Mouse (Mus musculus): Measurements from ENCODE around the gene Trim46. TPM values are rescaled to one million over a fixed set of nuclear protein-coding genes. Genes with fewer than 3 reads are reported as not detected.

The Trim46 gene
- polyA plus RNA-seq (2014; fragmentation: Nextera tagmentation; extraction: Ambion mirVana): 4.9 and 5.1 TPM in 2 replicates

DNA sequence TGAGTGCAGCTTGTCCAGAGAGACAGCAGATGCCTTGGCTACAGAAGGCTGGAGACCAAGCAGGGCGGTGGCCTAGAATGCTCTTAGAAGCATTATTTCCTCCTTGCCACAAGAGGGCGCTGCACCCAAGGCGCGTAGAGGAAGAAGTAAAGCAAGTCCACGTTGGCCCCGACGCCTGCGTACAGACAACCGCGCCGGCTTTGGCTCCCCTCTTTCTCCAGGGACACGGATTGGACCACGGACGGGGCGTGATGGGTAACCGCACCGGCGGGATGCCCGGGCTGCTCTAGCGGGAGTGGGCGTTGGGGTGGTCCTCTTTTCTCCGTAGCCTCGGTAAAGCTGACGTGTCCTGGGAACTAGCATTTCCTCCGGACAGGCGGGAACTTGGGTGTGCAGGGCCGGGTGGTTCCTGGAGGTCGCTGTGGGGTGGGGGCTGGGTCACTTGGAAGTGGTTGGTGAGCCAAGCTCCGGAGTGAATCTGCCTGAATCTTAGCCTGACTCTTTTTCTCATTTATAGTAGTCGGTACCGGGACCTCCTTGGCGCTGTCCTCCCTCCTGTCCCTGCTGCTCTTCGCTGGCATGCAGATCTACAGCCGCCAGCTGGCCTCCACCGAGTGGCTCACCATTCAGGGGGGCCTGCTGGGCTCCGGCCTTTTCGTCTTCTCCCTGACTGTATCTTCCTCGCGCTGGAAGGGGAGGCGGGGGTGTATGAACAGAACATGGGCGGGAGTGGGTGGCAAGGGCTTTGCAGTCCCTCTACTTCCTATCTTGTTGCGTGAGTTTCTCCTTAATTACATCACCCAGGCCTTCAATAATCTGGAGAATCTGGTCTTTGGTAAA lies at the start of gene Trim46:
Trim46 (minus strand) TSS at position 49 of the 840 bp plus-strand sequence.
- Histone ChIP-seq H3K4me2 (replicated peaks; ENCODE audit: low read depth, low read length) (peak within 1 kb of the TSS; percentile 79), H3K36me3 (ENCODE audit: control insufficient read depth, insufficient read depth, low read length) (peaks cover 5% of the 10 kb centered on the region; the same call in 1 of the 2 replicates), H3K27me3 (ENCODE audit: control insufficient read depth, insufficient read depth, low read length) (no peaks in the 10 kb centered on the region), H3K4me3 (ENCODE audit: low read depth, low read length) (peak within 1 kb of the TSS; percentile 71), H3K9me3 (ENCODE audit: control insufficient read depth, low read depth, low read length) (no peaks in the 10 kb centered on the region), H3K4me1 (ENCODE audit: control insufficient read depth, insufficient read depth, low read length) (peaks cover 25% of the 10 kb centered on the region), H3K27ac (ENCODE audit: low read length) (peak within 1 kb of the TSS; percentile 61; the same call in 1 of the 2 replicates), H3K9ac (replicated peaks; ENCODE audit: low read depth, low read length) (peak within 1 kb of the TSS; percentile 72)
- under 1% methylated on average over 42 of the region's 42 CpGs for WGBS
- peak; percentile 66 for ATAC-seq (ENCODE audit: insufficient number of reproducible peaks, insufficient read depth, low FRiP score, low read depth)

DNA sequence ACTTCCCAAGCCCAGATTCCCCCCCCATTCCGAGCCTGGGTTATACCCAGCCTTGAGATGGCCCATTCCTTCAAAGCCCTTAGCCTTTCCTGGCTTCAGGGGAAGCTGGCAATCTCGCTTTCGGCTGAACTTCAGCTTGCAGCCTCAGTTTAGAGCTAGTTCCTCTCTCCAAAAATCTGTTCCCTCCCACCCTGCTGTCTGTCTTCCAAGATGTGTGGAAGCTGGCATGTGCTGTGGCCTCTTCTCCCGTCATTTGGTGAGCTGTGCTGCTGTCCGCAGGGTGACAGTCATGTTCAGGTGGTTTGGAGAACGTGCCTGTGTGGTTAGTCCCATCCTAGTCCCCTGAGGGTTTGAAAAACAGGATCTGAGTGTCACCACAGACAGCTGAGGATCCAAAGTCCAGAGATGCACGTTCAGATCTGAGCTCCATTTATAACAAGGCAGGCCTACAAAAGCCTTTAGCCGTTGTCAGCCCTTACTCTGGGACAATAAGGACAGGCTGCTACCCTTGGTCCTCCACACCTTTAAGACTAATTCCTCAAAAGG lies 49.6 kb upstream of the Trim46 start:
- Histone ChIP-seq H3K27ac (ENCODE audit: low read length) (no peak overlapping the region), H3K4me1 (ENCODE audit: control insufficient read depth, insufficient read depth, low read length) (no peaks in the 10 kb centered on the region; the same call in 1 of the 2 replicates), H3K9ac (replicated peaks; ENCODE audit: low read depth, low read length) (no peak overlapping the region), H3K4me2 (replicated peaks; ENCODE audit: low read depth, low read length) (no peak overlapping the region), H3K4me3 (ENCODE audit: low read depth, low read length) (no peak overlapping the region), H3K9me3 (ENCODE audit: control insufficient read depth, low read depth, low read length) (no peaks in the 10 kb centered on the region), H3K27me3 (ENCODE audit: control insufficient read depth, insufficient read depth, low read length) (no peaks in the 10 kb centered on the region), H3K36me3 (ENCODE audit: control insufficient read depth, insufficient read depth, low read length) (no peaks in the 10 kb centered on the region)
- ATAC-seq (ENCODE audit: insufficient number of reproducible peaks, insufficient read depth, low FRiP score, low read depth): no peak
- WGBS: 77% methylated on average over 8 of the region's 8 CpGs

GRCm38 (mm10) chr3:89294195-89294594 lies 48.1 kb upstream of the Trim46 start:
- WGBS: 76% methylated on average over 5 of the region's 5 CpGs
- no peak overlapping the region for H3K9ac ChIP-seq (replicated peaks; ENCODE audit: low read depth, low read length)
- no peak for ATAC-seq (ENCODE audit: insufficient number of reproducible peaks, insufficient read depth, low FRiP score, low read depth)

DNA sequence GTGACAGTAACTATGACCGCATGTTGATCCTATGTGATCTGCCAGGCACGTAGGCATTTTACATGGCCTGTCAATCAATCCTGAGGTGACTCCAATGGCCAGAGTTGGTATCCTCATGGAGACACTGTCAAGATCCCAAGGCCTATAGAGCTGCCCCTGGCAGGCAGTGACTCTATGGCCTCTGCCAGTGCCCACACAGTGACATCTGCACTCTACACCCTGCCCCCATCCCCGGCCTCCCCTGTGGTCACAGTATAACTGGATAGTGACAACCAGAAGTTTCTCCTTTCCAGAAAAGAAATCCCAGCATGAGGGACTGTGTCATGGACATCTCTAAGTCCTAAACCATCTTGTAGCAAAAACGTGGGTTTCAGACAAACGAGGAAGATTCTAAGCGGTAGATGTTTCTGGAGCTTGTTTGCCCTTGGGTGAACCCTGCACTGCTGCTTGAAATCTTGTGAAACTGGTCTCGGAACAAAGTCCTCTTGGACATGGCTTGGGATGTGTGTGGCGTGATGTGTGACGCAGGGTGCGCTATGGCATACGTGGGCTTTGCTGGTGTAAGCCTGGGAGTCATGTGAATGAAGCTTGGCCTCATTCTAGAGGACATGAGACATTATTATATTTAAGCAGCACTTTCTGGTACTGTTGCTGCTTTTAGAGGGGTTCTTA lies 47.3 kb upstream of the Trim46 start:
- H3K4me1 ChIP-seq (ENCODE audit: control insufficient read depth, insufficient read depth, low read length): no peaks in the 10 kb centered on the region
- no peak overlapping the region for H3K9ac ChIP-seq (replicated peaks; ENCODE audit: low read depth, low read length)
- no peaks in the 10 kb centered on the region for H3K36me3 ChIP-seq (ENCODE audit: control insufficient read depth, insufficient read depth, low read length)
- no peak overlapping the region for H3K27ac ChIP-seq (ENCODE audit: low read length)
- no peak overlapping the region for H3K4me3 ChIP-seq (ENCODE audit: low read depth, low read length)
- H3K9me3 ChIP-seq (ENCODE audit: control insufficient read depth, low read depth, low read length): no peaks in the 10 kb centered on the region
- H3K27me3 ChIP-seq (ENCODE audit: control insufficient read depth, insufficient read depth, low read length): no peaks in the 10 kb centered on the region
- no peak for ATAC-seq (ENCODE audit: insufficient number of reproducible peaks, insufficient read depth, low FRiP score, low read depth)
- WGBS: 86% methylated on average over 11 of the region's 11 CpGs
- H3K4me2 ChIP-seq (replicated peaks; ENCODE audit: low read depth, low read length): no peak overlapping the region

More at GRCm38 (mm10) chr3:89294195-89294594, 48.1 kb upstream of the Trim46 start:
- H3K36me3 ChIP-seq (ENCODE audit: control insufficient read depth, insufficient read depth, low read length): no peaks in the 10 kb centered on the region
- no peak overlapping the region for H3K4me3 ChIP-seq (ENCODE audit: low read depth, low read length)
- H3K9me3 ChIP-seq (ENCODE audit: control insufficient read depth, low read depth, low read length): no peaks in the 10 kb centered on the region
- H3K4me2 ChIP-seq (replicated peaks; ENCODE audit: low read depth, low read length): no peak overlapping the region
- H3K4me1 ChIP-seq (ENCODE audit: control insufficient read depth, insufficient read depth, low read length): no peaks in the 10 kb centered on the region; the same call in 1 of the 2 replicates
- no peak overlapping the region for H3K27ac ChIP-seq (ENCODE audit: low read length)
- no peaks in the 10 kb centered on the region for H3K27me3 ChIP-seq (ENCODE audit: control insufficient read depth, insufficient read depth, low read length)

DNA sequence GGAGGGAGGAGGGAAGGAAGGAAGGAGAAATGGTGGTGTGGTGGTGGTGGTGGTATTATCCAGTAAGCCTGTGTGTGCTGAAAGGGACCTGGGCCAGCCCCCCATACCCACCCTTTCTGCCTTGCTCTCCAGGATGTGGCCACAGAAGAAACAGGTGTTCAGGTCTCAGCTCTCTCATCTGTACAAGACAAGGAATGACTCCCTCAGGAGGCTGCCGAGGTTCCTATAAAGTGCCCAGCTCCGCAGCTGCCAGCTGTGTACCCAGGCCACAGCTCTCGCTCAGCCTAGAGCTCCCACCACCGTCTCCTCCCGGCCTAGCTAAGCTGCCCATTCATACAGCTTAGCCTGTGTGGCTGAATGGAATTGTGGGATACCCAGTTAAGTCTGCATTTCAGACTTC lies 46.2 kb upstream of the Trim46 start:
- Histone ChIP-seq H3K4me2 (replicated peaks; ENCODE audit: low read depth, low read length) (no peak overlapping the region), H3K4me3 (ENCODE audit: low read depth, low read length) (no peak overlapping the region), H3K9me3 (ENCODE audit: control insufficient read depth, low read depth, low read length) (no peaks in the 10 kb centered on the region), H3K27me3 (ENCODE audit: control insufficient read depth, insufficient read depth, low read length) (no peaks in the 10 kb centered on the region), H3K4me1 (ENCODE audit: control insufficient read depth, insufficient read depth, low read length) (no peaks in the 10 kb centered on the region), H3K27ac (ENCODE audit: low read length) (no peak overlapping the region), H3K36me3 (ENCODE audit: control insufficient read depth, insufficient read depth, low read length) (no peaks in the 10 kb centered on the region), H3K9ac (replicated peaks; ENCODE audit: low read depth, low read length) (no peak overlapping the region)
- no peak for ATAC-seq (ENCODE audit: insufficient number of reproducible peaks, insufficient read depth, low FRiP score, low read depth)
- 58% methylated on average over 5 of the region's 5 CpGs for WGBS

GRCm38 (mm10) chr3:89291874-89292273 lies 45.8 kb upstream of the Trim46 start:
- WGBS: 55% methylated on average over 10 of the region's 10 CpGs
- no peak for ATAC-seq (ENCODE audit: insufficient number of reproducible peaks, insufficient read depth, low FRiP score, low read depth)

DNA sequence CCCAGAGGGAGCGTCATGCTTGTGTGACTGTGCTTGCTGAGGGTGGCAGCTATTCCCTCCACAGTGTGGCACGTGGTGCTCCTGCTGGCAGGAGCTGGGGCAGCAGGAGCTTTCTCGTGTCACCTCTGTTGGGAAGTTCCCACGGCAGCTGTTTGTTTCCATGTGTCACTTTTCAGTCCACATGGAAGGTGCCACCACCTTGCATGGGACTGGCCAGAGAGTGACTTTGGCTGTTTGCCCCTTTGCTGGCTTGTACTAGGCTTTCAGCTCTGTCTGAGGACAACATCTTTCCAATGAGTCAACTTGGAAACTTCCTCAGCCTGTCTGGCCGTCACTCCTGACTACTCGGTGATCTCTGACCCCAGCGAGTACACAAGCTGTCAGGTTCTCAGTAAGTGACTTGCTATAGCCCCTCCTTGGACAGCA lies 42.4 kb upstream of the Trim46 start:
- H3K9ac ChIP-seq (replicated peaks; ENCODE audit: low read depth, low read length): no peak overlapping the region
- no peaks in the 10 kb centered on the region for H3K4me1 ChIP-seq (ENCODE audit: control insufficient read depth, insufficient read depth, low read length)
- H3K4me3 ChIP-seq (ENCODE audit: low read depth, low read length): no peak overlapping the region
- ATAC-seq (ENCODE audit: insufficient number of reproducible peaks, insufficient read depth, low FRiP score, low read depth): no peak
- H3K4me2 ChIP-seq (replicated peaks; ENCODE audit: low read depth, low read length): no peak overlapping the region
- 30% methylated on average over 7 of the region's 7 CpGs for WGBS
- no peak overlapping the region for H3K27ac ChIP-seq (ENCODE audit: low read length)
- no peaks in the 10 kb centered on the region for H3K36me3 ChIP-seq (ENCODE audit: control insufficient read depth, insufficient read depth, low read length)
- no peaks in the 10 kb centered on the region for H3K27me3 ChIP-seq (ENCODE audit: control insufficient read depth, insufficient read depth, low read length)
- no peaks in the 10 kb centered on the region for H3K9me3 ChIP-seq (ENCODE audit: control insufficient read depth, low read depth, low read length)

More at GRCm38 (mm10) chr3:89291874-89292273, 45.8 kb upstream of the Trim46 start:
- H3K27ac ChIP-seq (ENCODE audit: low read length): no peak overlapping the region
- no peak overlapping the region for H3K4me2 ChIP-seq (replicated peaks; ENCODE audit: low read depth, low read length)
- H3K4me3 ChIP-seq (ENCODE audit: low read depth, low read length): no peak overlapping the region
- H3K36me3 ChIP-seq (ENCODE audit: control insufficient read depth, insufficient read depth, low read length): no peaks in the 10 kb centered on the region
- H3K9me3 ChIP-seq (ENCODE audit: control insufficient read depth, low read depth, low read length): no peaks in the 10 kb centered on the region
- H3K4me1 ChIP-seq (ENCODE audit: control insufficient read depth, insufficient read depth, low read length): no peaks in the 10 kb centered on the region
- H3K27me3 ChIP-seq (ENCODE audit: control insufficient read depth, insufficient read depth, low read length): no peaks in the 10 kb centered on the region
- no peak overlapping the region for H3K9ac ChIP-seq (replicated peaks; ENCODE audit: low read depth, low read length)

- H3K4me1 ChIP-seq (ENCODE audit: control insufficient read depth, insufficient read depth, low read length): no peaks in the 10 kb centered on the region
- H3K4me3 ChIP-seq (ENCODE audit: low read depth, low read length): no peak overlapping the region
- no peaks in the 10 kb centered on the region for H3K36me3 ChIP-seq (ENCODE audit: control insufficient read depth, insufficient read depth, low read length)
- no peak for ATAC-seq (ENCODE audit: insufficient number of reproducible peaks, insufficient read depth, low FRiP score, low read depth)
- H3K4me2 ChIP-seq (replicated peaks; ENCODE audit: low read depth, low read length): no peak overlapping the region
- H3K9ac ChIP-seq (replicated peaks; ENCODE audit: low read depth, low read length): no peak overlapping the region
- H3K9me3 ChIP-seq (ENCODE audit: control insufficient read depth, low read depth, low read length): no peaks in the 10 kb centered on the region
- 54% methylated on average over 5 of the region's 5 CpGs for WGBS
- no peak overlapping the region for H3K27ac ChIP-seq (ENCODE audit: low read length)
- no peaks in the 10 kb centered on the region for H3K27me3 ChIP-seq (ENCODE audit: control insufficient read depth, insufficient read depth, low read length)
Measured at GRCm38 (mm10) chr3:89287286-89287685, 41.2 kb upstream of the Trim46 start.
